Mouse (Mus musculus): ENCODE data around the gene Fbxo3. TPM values are rescaled to one million over a fixed set of nuclear protein-coding genes. Genes with fewer than 3 reads are reported as not detected.

The Fbxo3 gene
- polyA plus RNA-seq, 1 experiment from 2014 or later: 54.8 TPM

GRCm38 (mm10) chr2:104032056-104032455, 4.5 kb downstream of the Fbxo3 start:
- Histone ChIP-seq H3K4me3 (ENCODE audit: low read length) (no peak overlapping the region), H3K9me3 (ENCODE audit: control insufficient read depth, low read length) (no peaks in the 10 kb centered on the region), H3K27ac (ENCODE audit: low read length) (no peak overlapping the region), H3K9ac (ENCODE audit: low read depth, low read length) (no peak overlapping the region), H3K4me1 (ENCODE audit: control insufficient read depth, insufficient read depth, low read length) (peaks cover 12% of the 10 kb centered on the region), H3K36me3 (ENCODE audit: control insufficient read depth, insufficient read depth, low read length) (0 out of 2 replicates have a peak, but pooled peaks cover under 1% of the 10 kb centered on the region), H3K27me3 (replicated peaks; ENCODE audit: control insufficient read depth, insufficient read depth, low read length) (no peaks in the 10 kb centered on the region), H3K4me2 (ENCODE audit: low read depth, low read length) (no peak overlapping the region)
- no peak for ATAC-seq
- WGBS: 86% methylated on average over 3 of the region's 3 CpGs

GRCm38 (mm10) chr2:104034832-104035472, 7.4 kb downstream of the Fbxo3 start:
- no peaks in the 10 kb centered on the region for H3K9me3 ChIP-seq (ENCODE audit: control insufficient read depth, low read length)
- peak; percentile 29; the same call in 1 of the 2 replicates for ATAC-seq
- H3K36me3 ChIP-seq (ENCODE audit: control insufficient read depth, insufficient read depth, low read length): 0 out of 2 replicates have a peak, but pooled peaks cover 2% of the 10 kb centered on the region
- H3K4me2 ChIP-seq (ENCODE audit: low read depth, low read length): no peak overlapping the region
- WGBS: 30% methylated on average over 3 of the region's 3 CpGs
- no peaks in the 10 kb centered on the region for H3K4me1 ChIP-seq (ENCODE audit: control insufficient read depth, insufficient read depth, low read length)
- no peak overlapping the region for H3K9ac ChIP-seq (ENCODE audit: low read depth, low read length)
- no peak overlapping the region for H3K4me3 ChIP-seq (ENCODE audit: low read length)
- no peak overlapping the region for H3K27ac ChIP-seq (ENCODE audit: low read length)
- H3K27me3 ChIP-seq (replicated peaks; ENCODE audit: control insufficient read depth, insufficient read depth, low read length): no peaks in the 10 kb centered on the region

GRCm38 (mm10) chr2:104035595-104035994, 8.1 kb downstream of the Fbxo3 start:
- no peaks in the 10 kb centered on the region for H3K27me3 ChIP-seq (replicated peaks; ENCODE audit: control insufficient read depth, insufficient read depth, low read length)
- no peak overlapping the region for H3K9ac ChIP-seq (ENCODE audit: low read depth, low read length)
- H3K4me3 ChIP-seq (ENCODE audit: low read length): no peak overlapping the region
- WGBS: 76% methylated on average over 6 of the region's 6 CpGs
- H3K4me1 ChIP-seq (ENCODE audit: control insufficient read depth, insufficient read depth, low read length): no peaks in the 10 kb centered on the region
- H3K9me3 ChIP-seq (ENCODE audit: control insufficient read depth, low read length): no peaks in the 10 kb centered on the region
- no peak overlapping the region for H3K4me2 ChIP-seq (ENCODE audit: low read depth, low read length)
- no peak overlapping the region for H3K27ac ChIP-seq (ENCODE audit: low read length)
- H3K36me3 ChIP-seq (ENCODE audit: control insufficient read depth, insufficient read depth, low read length): 0 out of 2 replicates have a peak, but pooled peaks cover 2% of the 10 kb centered on the region
- ATAC-seq: no peak

- Histone ChIP-seq H3K27ac (ENCODE audit: low read length) (no peak overlapping the region), H3K27me3 (replicated peaks; ENCODE audit: control insufficient read depth, insufficient read depth, low read length) (no peaks in the 10 kb centered on the region), H3K4me2 (ENCODE audit: low read depth, low read length) (no peak overlapping the region), H3K9ac (ENCODE audit: low read depth, low read length) (no peak overlapping the region), H3K9me3 (ENCODE audit: control insufficient read depth, low read length) (no peaks in the 10 kb centered on the region), H3K4me3 (ENCODE audit: low read length) (no peak overlapping the region), H3K36me3 (ENCODE audit: control insufficient read depth, insufficient read depth, low read length) (0 out of 2 replicates have a peak, but pooled peaks cover 2% of the 10 kb centered on the region), H3K4me1 (ENCODE audit: control insufficient read depth, insufficient read depth, low read length) (no peaks in the 10 kb centered on the region)
- WGBS: 58% methylated on average over 3 of the region's 3 CpGs
- no peak for ATAC-seq
Measured at GRCm38 (mm10) chr2:104036316-104036715, 8.8 kb downstream of the Fbxo3 start.

GRCm38 (mm10) chr2:104038236-104038635, 10.7 kb downstream of the Fbxo3 start:
- H3K27ac ChIP-seq (ENCODE audit: low read length): no peak overlapping the region
- no peak for ATAC-seq
- H3K4me2 ChIP-seq (ENCODE audit: low read depth, low read length): no peak overlapping the region
- H3K9me3 ChIP-seq (ENCODE audit: control insufficient read depth, low read length): no peaks in the 10 kb centered on the region
- WGBS: 77% methylated on average over 2 of the region's 2 CpGs
- no peak overlapping the region for H3K9ac ChIP-seq (ENCODE audit: low read depth, low read length)
- 0 out of 2 replicates have a peak, but pooled peaks cover 2% of the 10 kb centered on the region for H3K36me3 ChIP-seq (ENCODE audit: control insufficient read depth, insufficient read depth, low read length)
- H3K4me3 ChIP-seq (ENCODE audit: low read length): no peak overlapping the region
- H3K4me1 ChIP-seq (ENCODE audit: control insufficient read depth, insufficient read depth, low read length): no peaks in the 10 kb centered on the region
- H3K27me3 ChIP-seq (replicated peaks; ENCODE audit: control insufficient read depth, insufficient read depth, low read length): no peaks in the 10 kb centered on the region

GRCm38 (mm10) chr2:104041632-104042031, 14.1 kb downstream of the Fbxo3 start:
- Histone ChIP-seq H3K27ac (ENCODE audit: low read length) (no peak overlapping the region), H3K4me2 (ENCODE audit: low read depth, low read length) (no peak overlapping the region), H3K27me3 (replicated peaks; ENCODE audit: control insufficient read depth, insufficient read depth, low read length) (no peaks in the 10 kb centered on the region), H3K36me3 (ENCODE audit: control insufficient read depth, insufficient read depth, low read length) (peaks cover 5% of the 10 kb centered on the region; the same call in 1 of the 2 replicates), H3K4me3 (ENCODE audit: low read length) (no peak overlapping the region), H3K9me3 (ENCODE audit: control insufficient read depth, low read length) (no peaks in the 10 kb centered on the region), H3K9ac (ENCODE audit: low read depth, low read length) (no peak overlapping the region), H3K4me1 (ENCODE audit: control insufficient read depth, insufficient read depth, low read length) (no peaks in the 10 kb centered on the region)
- WGBS: 64% methylated on average over 5 of the region's 5 CpGs
- ATAC-seq: no peak

GRCm38 (mm10) chr2:104042766-104043165, 15.2 kb downstream of the Fbxo3 start:
- Histone ChIP-seq H3K36me3 (ENCODE audit: control insufficient read depth, insufficient read depth, low read length) (peaks cover 3% of the 10 kb centered on the region; the same call in 1 of the 2 replicates), H3K9ac (ENCODE audit: low read depth, low read length) (no peak overlapping the region), H3K4me2 (ENCODE audit: low read depth, low read length) (no peak overlapping the region), H3K27ac (ENCODE audit: low read length) (no peak overlapping the region), H3K4me3 (ENCODE audit: low read length) (no peak overlapping the region), H3K27me3 (replicated peaks; ENCODE audit: control insufficient read depth, insufficient read depth, low read length) (no peaks in the 10 kb centered on the region), H3K4me1 (ENCODE audit: control insufficient read depth, insufficient read depth, low read length) (no peaks in the 10 kb centered on the region), H3K9me3 (ENCODE audit: control insufficient read depth, low read length) (no peaks in the 10 kb centered on the region)
- WGBS: 92% methylated on average over 15 of the region's 15 CpGs
- no peak for ATAC-seq

GRCm38 (mm10) chr2:104043624-104044478, 16.3 kb downstream of the Fbxo3 start:
- H3K4me1 ChIP-seq (ENCODE audit: control insufficient read depth, insufficient read depth, low read length): no peaks in the 10 kb centered on the region
- H3K4me3 ChIP-seq (ENCODE audit: low read length): no peak overlapping the region
- no peaks in the 10 kb centered on the region for H3K9me3 ChIP-seq (ENCODE audit: control insufficient read depth, low read length)
- no peak overlapping the region for H3K4me2 ChIP-seq (ENCODE audit: low read depth, low read length)
- ATAC-seq: no peak
- 36% methylated on average over 5 of the region's 5 CpGs for WGBS
- H3K27ac ChIP-seq (ENCODE audit: low read length): no peak overlapping the region
- H3K9ac ChIP-seq (ENCODE audit: low read depth, low read length): no peak overlapping the region
- no peaks in the 10 kb centered on the region for H3K27me3 ChIP-seq (replicated peaks; ENCODE audit: control insufficient read depth, insufficient read depth, low read length)
- H3K36me3 ChIP-seq (ENCODE audit: control insufficient read depth, insufficient read depth, low read length): peaks cover 3% of the 10 kb centered on the region; the same call in 1 of the 2 replicates

- no peak overlapping the region for H3K27ac ChIP-seq (ENCODE audit: low read length)
- 77% methylated on average over 1 of the region's 1 CpGs for WGBS
- ATAC-seq: no peak
- no peak overlapping the region for H3K4me3 ChIP-seq (ENCODE audit: low read length)
- no peak overlapping the region for H3K4me2 ChIP-seq (ENCODE audit: low read depth, low read length)
- no peaks in the 10 kb centered on the region for H3K9me3 ChIP-seq (ENCODE audit: control insufficient read depth, low read length)
- peaks cover 3% of the 10 kb centered on the region; the same call in 1 of the 2 replicates for H3K36me3 ChIP-seq (ENCODE audit: control insufficient read depth, insufficient read depth, low read length)
- H3K4me1 ChIP-seq (ENCODE audit: control insufficient read depth, insufficient read depth, low read length): no peaks in the 10 kb centered on the region
- H3K9ac ChIP-seq (ENCODE audit: low read depth, low read length): no peak overlapping the region
- H3K27me3 ChIP-seq (replicated peaks; ENCODE audit: control insufficient read depth, insufficient read depth, low read length): no peaks in the 10 kb centered on the region
Measured at GRCm38 (mm10) chr2:104044479-104045080, 17.1 kb downstream of the Fbxo3 start.
